In the genomic region with DNA sequence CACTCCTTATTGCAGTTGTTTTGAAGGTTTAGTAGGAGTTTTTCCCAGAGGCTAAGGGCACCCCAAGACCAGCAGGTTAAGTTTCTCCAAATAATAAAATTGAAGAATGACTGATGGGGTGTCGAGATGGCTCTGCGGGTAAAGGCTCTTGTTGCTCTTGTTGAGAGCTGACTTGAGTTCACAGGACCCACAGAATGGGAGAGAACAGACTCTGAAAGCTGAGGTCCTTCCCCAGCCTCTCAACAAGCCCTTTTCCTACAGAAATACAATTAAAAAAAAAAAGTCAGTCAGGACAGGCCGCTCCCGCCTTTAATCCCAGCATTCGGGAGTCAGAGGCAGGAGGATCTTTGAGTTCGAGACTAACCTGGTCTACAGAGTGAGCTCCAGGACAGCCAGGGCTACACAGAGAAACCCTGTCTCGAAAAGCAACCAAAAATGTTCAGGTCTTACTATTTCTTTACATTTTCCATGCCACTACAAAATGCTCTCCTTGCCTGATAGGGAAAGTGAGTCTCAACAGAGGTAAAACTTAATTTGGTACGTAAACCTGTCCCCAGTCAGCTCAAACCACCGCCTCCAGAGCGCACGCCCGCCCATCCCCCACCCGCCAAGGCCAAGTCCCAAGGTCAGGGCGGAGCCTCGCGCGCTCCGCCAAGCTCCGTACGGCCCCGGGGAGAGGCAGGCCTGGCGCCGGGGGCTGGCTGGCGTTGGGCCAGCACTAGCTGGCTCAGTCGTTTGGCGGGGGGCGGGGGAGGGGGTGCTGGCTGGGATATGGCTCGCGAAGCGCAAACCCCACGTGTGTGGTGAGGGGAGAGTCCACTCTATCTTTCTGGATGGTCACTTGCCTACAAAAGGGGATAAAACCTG, we compare ENCODE assay signal across 2 mouse cellular contexts.
TF ChIP-seq lines count a peak whose summit lies in the region.

No protein-coding gene starts in this region.

TF ChIP-seq in ES-E14, 5 proteins besides CTCF, POLR2A, EP300 and RAD21:
- TF ChIP-seq CHD2 (IDR thresholded peaks at IDR 0.05; ENCODE audit: low read depth, low read length) (no peak; the same call in 1 of the 2 replicates), ZC3H11A (IDR thresholded peaks at IDR 0.05; ENCODE audit: borderline replicate concordance, low read depth, low read length) (no peak), ZNF384 (IDR thresholded peaks at IDR 0.05; ENCODE audit: low read depth, low read length) (no peak), MAFK (IDR thresholded peaks at IDR 0.05; ENCODE audit: insufficient read depth, low read depth, low read length) (no peak), HCFC1 (IDR thresholded peaks at IDR 0.05; ENCODE audit: borderline replicate concordance, insufficient read depth, low read length) (no peak)

TF ChIP-seq in myocyte, 11 proteins besides CTCF, POLR2A, EP300 and RAD21:
- TF ChIP-seq E2F4 (IDR thresholded peaks at IDR 0.05; ENCODE audit: insufficient read depth) = no peak
- no peak for TF ChIP-seq POLR2AphosphoS2 (IDR thresholded peaks at IDR 0.05; ENCODE audit: insufficient read length, low read depth)
- TF ChIP-seq TCF3 (IDR thresholded peaks at IDR 0.05; ENCODE audit: insufficient read length, low read depth) = no peak
- TF ChIP-seq USF1 (IDR thresholded peaks at IDR 0.05; ENCODE audit: low read depth) = no peak
- TF ChIP-seq MAX (IDR thresholded peaks at IDR 0.05; ENCODE audit: low read depth) = no peak
- TF ChIP-seq MYOD1 (IDR thresholded peaks at IDR 0.05; ENCODE audit: control insufficient read depth in 1 of 3, insufficient read length in 2 of 3, low read depth in 2 of 3) = no peak
- no peak for TF ChIP-seq TCF12 (IDR thresholded peaks at IDR 0.05; ENCODE audit: insufficient read depth, poor library complexity, severe bottlenecking)
- TF ChIP-seq SRF (IDR thresholded peaks at IDR 0.05; ENCODE audit: control insufficient read depth, insufficient read length, low read depth) = no peak
- TF ChIP-seq CEBPB (IDR thresholded peaks at IDR 0.05; ENCODE audit: insufficient read depth, poor library complexity, severe bottlenecking) = no peak
- TF ChIP-seq REST (IDR thresholded peaks at IDR 0.05; ENCODE audit: insufficient read depth, insufficient read length) = no peak
- TF ChIP-seq MYOG (IDR thresholded peaks at IDR 0.05; ENCODE audit: control insufficient read depth in 1 of 3, insufficient read depth in 1 of 3, insufficient read length in 2 of 3, low read depth in 2 of 3) = no peak
